Mouse (Mus musculus) monocyte, adult 59 days (primary cell): ENCODE measurements around the gene Gm9048. TPM values are rescaled to one million over a fixed set of nuclear protein-coding genes. Genes with fewer than 3 reads are reported as not detected.

Experiments
- total RNA-seq, 2 experiments: library from RNA; stranded (reverse); gene quantifications; one replicate each; pipeline ENCODE4 v1.2.4; 2023

The Gm9048 gene
- total RNA-seq, result not detected

DNA sequence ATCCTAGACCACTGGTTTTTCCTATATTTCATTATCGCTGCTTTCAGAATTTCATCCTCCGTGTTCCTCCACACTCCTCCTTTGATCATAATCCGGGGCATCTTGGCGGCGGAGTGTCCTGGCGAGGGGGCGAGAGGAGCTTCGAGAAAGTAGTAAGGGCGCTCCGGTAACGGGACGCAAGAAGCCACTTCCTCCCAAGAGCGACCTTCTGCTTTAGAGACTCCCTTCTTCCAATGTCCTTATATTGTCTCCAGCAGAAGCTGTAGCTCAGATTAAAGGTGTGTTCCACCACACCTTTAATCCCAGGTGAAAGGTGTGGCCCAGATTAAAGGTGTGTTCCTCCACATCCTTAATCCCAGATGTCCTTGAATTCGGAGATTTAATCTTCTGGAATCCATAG lies at the start of gene Gm9048:
Gene Gm9048, minus strand, starts transcription at position 101 of the 400 bp plus-strand sequence.

DNA sequence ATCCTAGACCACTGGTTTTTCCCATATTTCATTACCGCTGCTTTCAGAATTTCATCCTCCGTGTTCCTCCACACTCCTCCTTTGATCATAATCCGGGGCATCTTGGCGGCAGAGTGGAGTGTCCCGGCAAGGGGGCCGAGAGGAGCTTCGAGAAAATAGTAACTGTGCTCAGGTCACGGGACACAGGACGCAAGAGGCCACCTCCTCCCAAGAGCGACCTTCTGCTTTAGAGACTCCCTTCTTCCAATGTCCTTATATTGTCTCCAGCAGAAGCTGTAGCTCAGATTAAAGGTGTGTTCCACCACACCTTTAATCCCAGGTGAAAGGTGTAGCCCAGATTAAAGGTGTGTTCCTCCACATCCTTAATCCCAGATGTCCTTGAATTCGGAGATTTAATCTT lies 5.5 kb upstream of the Gm9048 start, which contains the start of gene Gm9049:
Gene Gm9049, minus strand, starts transcription at position 101 of the 400 bp plus-strand sequence.

DNA sequence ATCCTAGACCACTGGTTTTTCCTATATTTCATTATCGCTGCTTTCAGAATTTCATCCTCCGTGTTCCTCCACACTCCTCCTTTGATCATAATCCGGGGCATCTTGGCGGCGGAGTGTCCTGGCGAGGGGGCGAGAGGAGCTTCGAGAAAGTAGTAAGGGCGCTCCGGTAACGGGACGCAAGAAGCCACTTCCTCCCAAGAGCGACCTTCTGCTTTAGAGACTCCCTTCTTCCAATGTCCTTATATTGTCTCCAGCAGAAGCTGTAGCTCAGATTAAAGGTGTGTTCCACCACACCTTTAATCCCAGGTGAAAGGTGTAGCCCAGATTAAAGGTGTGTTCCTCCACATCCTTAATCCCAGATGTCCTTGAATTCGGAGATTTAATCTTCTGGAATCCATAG lies 5.3 kb downstream of the Gm9048 start, which contains the start of gene Gm9046:
Gene Gm9046, minus strand, starts transcription at position 101 of the 400 bp plus-strand sequence.

DNA sequence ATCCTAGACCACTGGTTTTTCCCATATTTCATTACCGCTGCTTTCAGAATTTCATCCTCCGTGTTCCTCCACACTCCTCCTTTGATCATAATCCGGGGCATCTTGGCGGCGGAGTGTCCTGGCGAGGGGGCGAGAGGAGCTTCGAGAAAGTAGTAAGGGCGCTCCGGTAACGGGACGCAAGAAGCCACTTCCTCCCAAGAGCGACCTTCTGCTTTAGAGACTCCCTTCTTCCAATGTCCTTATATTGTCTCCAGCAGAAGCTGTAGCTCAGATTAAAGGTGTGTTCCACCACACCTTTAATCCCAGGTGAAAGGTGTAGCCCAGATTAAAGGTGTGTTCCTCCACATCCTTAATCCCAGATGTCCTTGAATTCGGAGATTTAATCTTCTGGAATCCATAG lies 10.7 kb downstream of the Gm9048 start, which contains the start of gene Gm9045:
Gene Gm9045, minus strand, starts transcription at position 101 of the 400 bp plus-strand sequence.

DNA sequence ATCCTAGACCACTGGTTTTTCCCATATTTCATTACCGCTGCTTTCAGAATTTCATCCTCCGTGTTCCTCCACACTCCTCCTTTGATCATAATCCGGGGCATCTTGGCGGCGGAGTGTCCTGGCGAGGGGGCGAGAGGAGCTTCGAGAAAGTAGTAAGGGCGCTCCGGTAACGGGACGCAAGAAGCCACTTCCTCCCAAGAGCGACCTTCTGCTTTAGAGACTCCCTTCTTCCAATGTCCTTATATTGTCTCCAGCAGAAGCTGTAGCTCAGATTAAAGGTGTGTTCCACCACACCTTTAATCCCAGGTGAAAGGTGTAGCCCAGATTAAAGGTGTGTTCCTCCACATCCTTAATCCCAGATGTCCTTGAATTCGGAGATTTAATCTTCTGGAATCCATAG lies 16.2 kb downstream of the Gm9048 start, which contains the start of gene Gm9044:
Gene Gm9044, minus strand, starts transcription at position 101 of the 400 bp plus-strand sequence.

DNA sequence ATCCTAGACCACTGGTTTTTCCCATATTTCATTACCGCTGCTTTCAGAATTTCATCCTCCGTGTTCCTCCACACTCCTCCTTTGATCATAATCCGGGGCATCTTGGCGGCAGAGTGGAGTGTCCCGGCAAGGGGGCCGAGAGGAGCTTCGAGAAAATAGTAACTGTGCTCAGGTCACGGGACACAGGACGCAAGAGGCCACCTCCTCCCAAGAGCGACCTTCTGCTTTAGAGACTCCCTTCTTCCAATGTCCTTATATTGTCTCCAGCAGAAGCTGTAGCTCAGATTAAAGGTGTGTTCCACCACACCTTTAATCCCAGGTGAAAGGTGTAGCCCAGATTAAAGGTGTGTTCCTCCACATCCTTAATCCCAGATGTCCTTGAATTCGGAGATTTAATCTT lies 21.6 kb downstream of the Gm9048 start, which contains the start of gene Gm9040:
Gene Gm9040, minus strand, starts transcription at position 101 of the 400 bp plus-strand sequence.

Other genes with a start within 250 kb of the Gm9048 start
- 10 to 100 TPM; 43.5 to 50.7 TPM for gene Mdm1, start 206.9 kb downstream of the Gm9048 start, total RNA-seq
- gene Il22, start 143.7 kb downstream of the Gm9048 start, total RNA-seq, result not detected
- under 1 TPM; 0.45 to 0.94 TPM for gene Gm32717, start 107.9 kb downstream of the Gm9048 start, total RNA-seq
- under 1 TPM; 0.45 to 0.94 TPM for gene Gm32802, start 90.0 kb downstream of the Gm9048 start, total RNA-seq
- not detected for gene Iltifb, start 53.6 kb downstream of the Gm9048 start, total RNA-seq
- gene Gm9040, start 21.7 kb downstream of the Gm9048 start, total RNA-seq, result not detected
- not detected for gene Gm9044, start 16.3 kb downstream of the Gm9048 start, total RNA-seq
- not detected for gene Gm9045, start 10.8 kb downstream of the Gm9048 start, total RNA-seq
- not detected for gene Gm9046, start 5.4 kb downstream of the Gm9048 start, total RNA-seq
- not detected for gene Gm9049, start 5.4 kb upstream of the Gm9048 start, total RNA-seq
- not detected for gene Ifng, start 92.4 kb upstream of the Gm9048 start, total RNA-seq